Mouse (Mus musculus): ENCODE results near the gene Manba.

The Manba gene

DNA sequence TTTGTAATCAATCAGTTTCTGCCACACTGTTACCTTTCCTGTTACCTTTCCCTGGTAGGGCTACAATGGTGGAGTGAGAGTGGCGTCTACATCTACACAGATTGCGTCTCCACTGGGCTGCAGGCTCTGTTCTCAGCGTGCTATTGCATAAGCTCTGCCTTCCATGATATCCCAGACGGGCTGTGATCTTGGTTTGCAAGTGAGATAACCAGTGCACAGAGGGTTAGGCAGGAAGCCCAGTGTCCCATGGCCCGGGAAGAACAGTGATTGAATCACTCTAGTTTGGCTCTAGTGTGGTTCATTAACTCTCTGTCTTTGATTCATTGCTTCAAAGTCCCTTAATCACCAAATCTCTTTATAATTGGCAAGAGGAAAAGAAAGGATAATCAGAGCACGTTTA, 82.5 kb downstream of the Manba start:
- DNase-seq (ENCODE audit: low read depth, low spot score), result no peak
- Histone ChIP-seq H3K27me3 (ENCODE audit: control insufficient read depth, insufficient read depth, low read length, poor library complexity, severe bottlenecking) (no peaks in the 10 kb centered on the region), H3K36me3 (ENCODE audit: control insufficient read depth, insufficient read depth, low read length, poor library complexity, severe bottlenecking) (no peaks in the 10 kb centered on the region; the same call in 1 of the 2 replicates)

DNA sequence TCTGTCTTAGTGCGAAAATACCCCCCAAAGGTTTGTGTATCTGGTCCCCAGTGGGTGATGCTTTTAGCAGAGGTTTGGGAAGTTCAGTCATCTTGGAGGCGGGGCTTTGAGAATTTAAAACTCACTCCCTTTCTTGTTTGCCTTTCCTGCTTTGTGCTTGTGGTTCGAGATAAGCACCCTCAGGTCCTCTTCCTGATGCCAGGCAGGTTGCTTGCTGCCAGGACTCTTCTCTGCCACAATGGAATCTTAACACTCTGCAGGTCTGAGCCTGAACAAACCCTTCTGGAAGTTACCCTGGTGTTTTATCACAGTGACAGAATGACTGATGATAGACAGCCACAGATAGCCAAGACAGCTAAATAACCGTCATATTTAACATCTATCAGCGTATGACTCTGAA, 83.2 kb downstream of the Manba start:
- DNase-seq (ENCODE audit: low read depth, low spot score), result peak; percentile 15
- no peaks in the 10 kb centered on the region for H3K36me3 ChIP-seq (ENCODE audit: control insufficient read depth, insufficient read depth, low read length, poor library complexity, severe bottlenecking)
- H3K27me3 ChIP-seq (ENCODE audit: control insufficient read depth, insufficient read depth, low read length, poor library complexity, severe bottlenecking), result no peaks in the 10 kb centered on the region

GRCm38 (mm10) chr3:135571540-135571939, 86.1 kb downstream of the Manba start:
- DNase-seq (ENCODE audit: low read depth, low spot score), result no peak
- Histone ChIP-seq H3K27me3 (ENCODE audit: control insufficient read depth, insufficient read depth, low read length, poor library complexity, severe bottlenecking) (no peaks in the 10 kb centered on the region), H3K36me3 (ENCODE audit: control insufficient read depth, insufficient read depth, low read length, poor library complexity, severe bottlenecking) (no peaks in the 10 kb centered on the region)

GRCm38 (mm10) chr3:135573051-135573450, 87.6 kb downstream of the Manba start:
- Histone ChIP-seq H3K36me3 (ENCODE audit: control insufficient read depth, insufficient read depth, low read length, poor library complexity, severe bottlenecking) (no peaks in the 10 kb centered on the region), H3K27me3 (ENCODE audit: control insufficient read depth, insufficient read depth, low read length, poor library complexity, severe bottlenecking) (no peaks in the 10 kb centered on the region)
- no peak for DNase-seq (ENCODE audit: low read depth, low spot score)

DNA sequence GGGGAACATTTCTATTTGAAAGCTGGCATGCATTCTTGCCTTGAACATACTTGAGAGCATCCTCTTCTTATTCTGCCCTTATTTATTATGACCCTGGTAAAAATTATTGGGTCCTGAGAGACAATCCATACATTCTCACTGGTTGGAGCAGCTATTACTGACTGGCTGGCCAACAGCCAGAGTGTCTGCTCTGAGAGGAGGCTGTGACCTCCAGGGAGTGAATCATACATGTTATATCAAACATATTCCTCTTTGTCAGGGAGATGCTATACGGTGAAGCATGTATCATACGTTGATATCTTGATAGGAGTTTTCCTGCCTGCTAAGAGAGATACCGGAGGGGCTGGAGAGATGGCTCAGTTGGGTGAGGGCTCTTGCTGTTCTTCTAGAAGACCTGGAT, 89.7 kb downstream of the Manba start:
- H3K27me3 ChIP-seq (ENCODE audit: control insufficient read depth, insufficient read depth, low read length, poor library complexity, severe bottlenecking), result no peaks in the 10 kb centered on the region
- DNase-seq (ENCODE audit: low read depth, low spot score), result no peak
- H3K36me3 ChIP-seq (ENCODE audit: control insufficient read depth, insufficient read depth, low read length, poor library complexity, severe bottlenecking), result no peaks in the 10 kb centered on the region

DNA sequence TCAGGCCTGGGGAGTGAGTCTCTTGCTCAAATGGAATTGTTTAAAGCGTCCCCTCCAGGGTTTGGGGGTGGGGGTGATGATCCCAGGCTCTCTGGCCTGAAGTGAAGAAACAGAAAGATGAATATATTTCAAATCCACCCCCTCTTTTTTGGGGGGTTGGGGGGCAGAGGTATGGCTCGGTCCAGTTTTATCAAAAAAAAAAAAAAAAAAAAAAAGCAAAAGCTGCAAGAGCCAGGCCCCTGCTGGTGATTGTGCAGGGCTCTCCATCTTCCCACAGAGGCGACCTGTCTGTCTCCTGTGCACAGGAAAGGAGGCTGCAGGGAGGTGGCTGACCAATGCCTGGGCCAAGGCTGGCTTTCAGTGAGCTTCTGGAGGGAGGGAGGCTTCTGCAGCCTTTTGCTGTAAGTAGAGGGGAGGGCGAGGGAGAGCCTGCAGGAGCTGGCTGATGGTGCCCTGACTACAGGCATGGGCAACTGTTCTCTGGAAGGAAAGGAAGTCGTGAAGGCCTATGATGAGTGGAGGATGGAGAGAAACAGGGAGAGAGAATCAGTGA, 93.3 kb downstream of the Manba start:
- H3K27me3 ChIP-seq (ENCODE audit: control insufficient read depth, insufficient read depth, low read length, poor library complexity, severe bottlenecking), result no peaks in the 10 kb centered on the region
- no peak for DNase-seq (ENCODE audit: low read depth, low spot score)
- no peaks in the 10 kb centered on the region for H3K36me3 ChIP-seq (ENCODE audit: control insufficient read depth, insufficient read depth, low read length, poor library complexity, severe bottlenecking)

GRCm38 (mm10) chr3:135579179-135579578, 93.8 kb downstream of the Manba start:
- peak; percentile 63 for DNase-seq (ENCODE audit: low read depth, low spot score)
- Histone ChIP-seq H3K27me3 (ENCODE audit: control insufficient read depth, insufficient read depth, low read length, poor library complexity, severe bottlenecking) (no peaks in the 10 kb centered on the region), H3K36me3 (ENCODE audit: control insufficient read depth, insufficient read depth, low read length, poor library complexity, severe bottlenecking) (no peaks in the 10 kb centered on the region)

GRCm38 (mm10) chr3:135580439-135581275, 95.2 kb downstream of the Manba start:
- peak; percentile 75 for DNase-seq (ENCODE audit: low read depth, low spot score)
- no peaks in the 10 kb centered on the region for H3K27me3 ChIP-seq (ENCODE audit: control insufficient read depth, insufficient read depth, low read length, poor library complexity, severe bottlenecking)
- H3K36me3 ChIP-seq (ENCODE audit: control insufficient read depth, insufficient read depth, low read length, poor library complexity, severe bottlenecking), result no peaks in the 10 kb centered on the region

DNA sequence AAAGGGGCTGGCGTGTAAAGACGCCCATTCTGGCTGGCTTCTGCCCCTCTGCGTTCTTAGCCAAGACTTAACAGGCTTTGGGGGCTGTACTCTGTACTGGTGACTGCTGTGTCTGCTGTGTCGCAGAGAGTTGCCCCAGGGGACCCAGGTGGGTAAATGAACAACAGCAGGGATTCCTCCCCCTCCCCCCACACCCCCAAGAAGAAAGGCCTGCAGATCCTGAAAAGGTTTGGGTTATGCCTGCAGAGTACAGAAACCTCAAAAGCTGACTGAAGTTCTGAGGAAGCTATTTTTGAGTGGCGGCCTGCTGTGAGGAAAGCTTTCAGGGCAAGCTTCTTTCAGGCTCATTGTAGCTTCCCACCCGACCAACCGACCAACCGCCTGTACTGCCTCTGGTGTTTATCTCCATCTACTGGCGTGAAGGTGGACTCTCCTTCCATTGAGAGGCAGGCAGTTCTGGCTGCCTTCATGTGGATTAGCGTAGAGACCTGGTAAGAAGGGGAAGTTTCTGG, 96.3 kb downstream of the Manba start:
- no peaks in the 10 kb centered on the region; the same call in none of the 2 replicates for H3K36me3 ChIP-seq (ENCODE audit: control insufficient read depth, insufficient read depth, low read length, poor library complexity, severe bottlenecking)
- DNase-seq (ENCODE audit: low read depth, low spot score), result peak; percentile 75
- no peaks in the 10 kb centered on the region for H3K27me3 ChIP-seq (ENCODE audit: control insufficient read depth, insufficient read depth, low read length, poor library complexity, severe bottlenecking)

- Histone ChIP-seq H3K27me3 (ENCODE audit: control insufficient read depth, insufficient read depth, low read length, poor library complexity, severe bottlenecking) (no peaks in the 10 kb centered on the region), H3K36me3 (ENCODE audit: control insufficient read depth, insufficient read depth, low read length, poor library complexity, severe bottlenecking) (peaks cover 2% of the 10 kb centered on the region)
- DNase-seq (ENCODE audit: low read depth, low spot score), result no peak
Observed at GRCm38 (mm10) chr3:135582246-135582645, 96.8 kb downstream of the Manba start.

DNA sequence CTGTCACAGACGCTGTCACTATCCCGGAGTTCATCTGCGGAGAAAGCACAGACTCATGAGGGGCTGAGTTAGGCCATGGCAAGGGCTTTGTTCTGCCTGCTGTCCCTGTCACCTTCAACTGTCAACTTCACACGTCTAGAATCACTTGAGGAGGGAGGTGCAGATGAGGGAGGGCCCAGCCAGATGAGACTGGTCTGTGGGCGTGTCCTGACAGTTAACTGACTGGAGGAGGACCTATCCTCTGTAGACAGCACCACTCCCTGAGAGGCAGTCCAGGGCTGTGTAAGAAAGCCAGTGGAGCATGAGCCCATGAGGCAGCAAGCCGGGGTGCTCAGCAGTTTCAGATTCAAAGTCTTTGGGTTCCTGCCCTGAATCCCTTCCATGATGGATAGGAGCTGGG, 100.1 kb downstream of the Manba start:
- H3K36me3 ChIP-seq (ENCODE audit: control insufficient read depth, insufficient read depth, low read length, poor library complexity, severe bottlenecking), result peaks cover 18% of the 10 kb centered on the region
- H3K27me3 ChIP-seq (ENCODE audit: control insufficient read depth, insufficient read depth, low read length, poor library complexity, severe bottlenecking), result no peaks in the 10 kb centered on the region
- no peak for DNase-seq (ENCODE audit: low read depth, low spot score)

- no peak for DNase-seq (ENCODE audit: low read depth, low spot score)
- H3K36me3 ChIP-seq (ENCODE audit: control insufficient read depth, insufficient read depth, low read length, poor library complexity, severe bottlenecking), result peaks cover 22% of the 10 kb centered on the region
- H3K27me3 ChIP-seq (ENCODE audit: control insufficient read depth, insufficient read depth, low read length, poor library complexity, severe bottlenecking), result no peaks in the 10 kb centered on the region
Observed at GRCm38 (mm10) chr3:135586060-135586459, 100.6 kb downstream of the Manba start.

- DNase-seq (ENCODE audit: low read depth, low spot score), result no peak
- H3K27me3 ChIP-seq (ENCODE audit: control insufficient read depth, insufficient read depth, low read length, poor library complexity, severe bottlenecking), result no peaks in the 10 kb centered on the region
- peaks cover 26% of the 10 kb centered on the region for H3K36me3 ChIP-seq (ENCODE audit: control insufficient read depth, insufficient read depth, low read length, poor library complexity, severe bottlenecking)
Observed at GRCm38 (mm10) chr3:135586471-135586880, 101.1 kb downstream of the Manba start.

- Histone ChIP-seq H3K36me3 (ENCODE audit: control insufficient read depth, insufficient read depth, low read length, poor library complexity, severe bottlenecking) (peaks cover 35% of the 10 kb centered on the region), H3K27me3 (ENCODE audit: control insufficient read depth, insufficient read depth, low read length, poor library complexity, severe bottlenecking) (no peaks in the 10 kb centered on the region)
- DNase-seq (ENCODE audit: low read depth, low spot score), result no peak
Observed at GRCm38 (mm10) chr3:135590471-135590870, 105.1 kb downstream of the Manba start.

GRCm38 (mm10) chr3:135591376-135591775, 106.0 kb downstream of the Manba start:
- DNase-seq (ENCODE audit: low read depth, low spot score), result no peak
- peaks cover 35% of the 10 kb centered on the region for H3K36me3 ChIP-seq (ENCODE audit: control insufficient read depth, insufficient read depth, low read length, poor library complexity, severe bottlenecking)
- no peaks in the 10 kb centered on the region for H3K27me3 ChIP-seq (ENCODE audit: control insufficient read depth, insufficient read depth, low read length, poor library complexity, severe bottlenecking)

All from splenic B cell, adult 2 months (primary cell).